Mouse (Mus musculus): ENCODE measurements at regions not wholly inside any gene's neighbourhood (a gene's known extent, or its start where the extent isn't known, plus 50 kb on each side); places are given as distances from the start of the nearest gene placed in this dataset.

GRCm38 (mm10) chr3:119915984-119916865, 132.0 kb upstream of the Ptbp2 start:
- no peak for DNase-seq (ENCODE audit: low spot score)
- no peak for TF ChIP-seq POLR2A (IDR thresholded peaks at IDR 0.05; ENCODE audit: borderline replicate concordance, extremely low read depth, insufficient read depth, insufficient read length)
- WGBS, result 66% methylated on average over 4 of the region's 4 CpGs
- no peak overlapping the region for H3K9ac ChIP-seq (ENCODE audit: low read depth, low read length, severe bottlenecking)
- ATAC-seq (ENCODE audit: low FRiP score, low read depth), result no peak
- H3K4me3 ChIP-seq (replicated peaks; ENCODE audit: low read length), result no peak overlapping the region
- 0 out of 2 replicates have a peak, but pooled peaks cover 2% of the 10 kb centered on the region for H3K4me1 ChIP-seq (ENCODE audit: control insufficient read depth, insufficient read depth, low read length)
- no peak overlapping the region for H3K4me2 ChIP-seq (replicated peaks; ENCODE audit: low read depth, low read length, severe bottlenecking)
- H3K27ac ChIP-seq (replicated peaks; ENCODE audit: low read depth, low read length), result no peak overlapping the region
- H3K9me3 ChIP-seq (ENCODE audit: control insufficient read depth, low read length), result no peaks in the 10 kb centered on the region
- no peaks in the 10 kb centered on the region for H3K27me3 ChIP-seq (ENCODE audit: control insufficient read depth, insufficient read depth, low read length)
- no peaks in the 10 kb centered on the region for H3K36me3 ChIP-seq (ENCODE audit: control insufficient read depth, insufficient read depth, low read length)

- no peak overlapping the region for H3K9ac ChIP-seq (ENCODE audit: low read depth, low read length, severe bottlenecking)
- H3K27ac ChIP-seq (replicated peaks; ENCODE audit: low read depth, low read length), result no peak overlapping the region
- DNase-seq (ENCODE audit: low spot score) (peak; percentile 80), ATAC-seq (ENCODE audit: low FRiP score, low read depth) (peak; percentile 85)
- H3K36me3 ChIP-seq (ENCODE audit: control insufficient read depth, insufficient read depth, low read length), result no peaks in the 10 kb centered on the region
- no peak overlapping the region for H3K4me3 ChIP-seq (replicated peaks; ENCODE audit: low read length)
- peak overlapping the region; percentile 18 for H3K4me2 ChIP-seq (replicated peaks; ENCODE audit: low read depth, low read length, severe bottlenecking)
- H3K9me3 ChIP-seq (ENCODE audit: control insufficient read depth, low read length), result no peaks in the 10 kb centered on the region
- 0 out of 2 replicates have a peak, but pooled peaks cover 2% of the 10 kb centered on the region for H3K4me1 ChIP-seq (ENCODE audit: control insufficient read depth, insufficient read depth, low read length)
- 11% methylated on average over 8 of the region's 8 CpGs for WGBS
- no peaks in the 10 kb centered on the region for H3K27me3 ChIP-seq (ENCODE audit: control insufficient read depth, insufficient read depth, low read length)
- TF ChIP-seq POLR2A (IDR thresholded peaks at IDR 0.05; ENCODE audit: borderline replicate concordance, extremely low read depth, insufficient read depth, insufficient read length), result no peak
Measured at GRCm38 (mm10) chr3:119911532-119911931, 127.3 kb upstream of the Ptbp2 start.

- Histone ChIP-seq H3K27ac (replicated peaks; ENCODE audit: low read depth, low read length) (no peak overlapping the region), H3K4me1 (ENCODE audit: control insufficient read depth, insufficient read depth, low read length) (no peaks in the 10 kb centered on the region), H3K9me3 (ENCODE audit: control insufficient read depth, low read length) (no peaks in the 10 kb centered on the region), H3K4me2 (replicated peaks; ENCODE audit: low read depth, low read length, severe bottlenecking) (no peak overlapping the region), H3K27me3 (ENCODE audit: control insufficient read depth, insufficient read depth, low read length) (no peaks in the 10 kb centered on the region), H3K4me3 (replicated peaks; ENCODE audit: low read length) (no peak overlapping the region), H3K36me3 (ENCODE audit: control insufficient read depth, insufficient read depth, low read length) (no peaks in the 10 kb centered on the region), H3K9ac (ENCODE audit: low read depth, low read length, severe bottlenecking) (no peak overlapping the region)
- no peak for DNase-seq (ENCODE audit: low spot score)
- WGBS, result 73% methylated on average over 3 of the region's 3 CpGs
- TF ChIP-seq POLR2A (IDR thresholded peaks at IDR 0.05; ENCODE audit: borderline replicate concordance, extremely low read depth, insufficient read depth, insufficient read length), result no peak
- no peak for ATAC-seq (ENCODE audit: low FRiP score, low read depth)
Measured at GRCm38 (mm10) chr3:119904244-119904643, 120.0 kb upstream of the Ptbp2 start.

- Histone ChIP-seq H3K4me2 (replicated peaks; ENCODE audit: low read depth, low read length, severe bottlenecking) (no peak overlapping the region), H3K36me3 (ENCODE audit: control insufficient read depth, insufficient read depth, low read length) (no peaks in the 10 kb centered on the region), H3K4me3 (replicated peaks; ENCODE audit: low read length) (no peak overlapping the region), H3K4me1 (ENCODE audit: control insufficient read depth, insufficient read depth, low read length) (peaks cover 12% of the 10 kb centered on the region; the same call in 1 of the 2 replicates), H3K9ac (ENCODE audit: low read depth, low read length, severe bottlenecking) (no peak overlapping the region), H3K27me3 (ENCODE audit: control insufficient read depth, insufficient read depth, low read length) (no peaks in the 10 kb centered on the region), H3K9me3 (ENCODE audit: control insufficient read depth, low read length) (no peaks in the 10 kb centered on the region), H3K27ac (replicated peaks; ENCODE audit: low read depth, low read length) (no peak overlapping the region)
- DNase-seq (ENCODE audit: low spot score) (no peak), ATAC-seq (ENCODE audit: low FRiP score, low read depth) (no peak)
- WGBS, result 84% methylated on average over 3 of the region's 3 CpGs
- no peak for TF ChIP-seq POLR2A (IDR thresholded peaks at IDR 0.05; ENCODE audit: borderline replicate concordance, extremely low read depth, insufficient read depth, insufficient read length)
Measured at GRCm38 (mm10) chr3:119895141-119895540, 110.9 kb upstream of the Ptbp2 start.

- peaks cover 12% of the 10 kb centered on the region; the same call in 1 of the 2 replicates for H3K4me1 ChIP-seq (ENCODE audit: control insufficient read depth, insufficient read depth, low read length)
- no peaks in the 10 kb centered on the region for H3K27me3 ChIP-seq (ENCODE audit: control insufficient read depth, insufficient read depth, low read length)
- 20% methylated on average over 10 of the region's 10 CpGs for WGBS
Measured at GRCm38 (mm10) chr3:119894035-119894434, 109.8 kb upstream of the Ptbp2 start.

More at GRCm38 (mm10) chr3:119894035-119894434, 109.8 kb upstream of the Ptbp2 start:
- 0 out of 2 replicates have a peak, but pooled peaks have one; percentile 47 for ATAC-seq (ENCODE audit: low FRiP score, low read depth)
- Histone ChIP-seq H3K27ac (replicated peaks; ENCODE audit: low read depth, low read length) (no peak overlapping the region), H3K4me3 (replicated peaks; ENCODE audit: low read length) (peak overlapping the region; percentile 29), H3K36me3 (ENCODE audit: control insufficient read depth, insufficient read depth, low read length) (no peaks in the 10 kb centered on the region), H3K9ac (ENCODE audit: low read depth, low read length, severe bottlenecking) (no peak overlapping the region), H3K9me3 (ENCODE audit: control insufficient read depth, low read length) (no peaks in the 10 kb centered on the region), H3K4me2 (replicated peaks; ENCODE audit: low read depth, low read length, severe bottlenecking) (peak overlapping the region; percentile 57)
- peak; percentile 47 for DNase-seq (ENCODE audit: low spot score)
- no peak for TF ChIP-seq POLR2A (IDR thresholded peaks at IDR 0.05; ENCODE audit: borderline replicate concordance, extremely low read depth, insufficient read depth, insufficient read length)

Data from limb, embryonic 14.5 days (tissue).